Mouse (Mus musculus) small intestine, adult 2 months (tissue): ENCODE results near the gene Olfr279. TPM values are rescaled to one million over a fixed set of nuclear protein-coding genes. Genes with fewer than 3 reads are reported as not detected.
A peak's percentile ranks its signal among the peaks of the same experiment; 100 is the strongest.

Source experiments
- H3K27ac ChIP-seq: fragments of 200-500 bp; 2 replicates; pipeline ENCODE4 v1.5.1; 2012; ENCODE audit warnings: low read depth, low read length, control low read depth, inconsistent platforms; ENCODE audit not compliant: insufficient read depth
- H3K27me3 ChIP-seq: fragments of 200-500 bp; 2 replicates; pipeline ENCODE4 v1.6.1; 2012; ENCODE audit warnings: mild to moderate bottlenecking, moderate library complexity, low read length, inconsistent platforms; ENCODE audit not compliant: control insufficient read depth, insufficient read depth
- H3K36me3 ChIP-seq: fragments of 200-500 bp; 2 replicates; pipeline ENCODE4 v1.6.1; 2012; ENCODE audit warnings: mild to moderate bottlenecking, low read length, control low read depth, inconsistent platforms; ENCODE audit not compliant: control insufficient read depth, insufficient read depth
- H3K4me1 ChIP-seq: fragments of 200-500 bp; 2 replicates; pipeline ENCODE4 v1.6.1; 2012; ENCODE audit warnings: low read length, inconsistent platforms, mixed read lengths; ENCODE audit not compliant: control insufficient read depth, insufficient read depth, insufficient read length
- H3K4me3 ChIP-seq: fragments of 200-500 bp; 2 replicates; pipeline ENCODE4 v1.5.1; 2012; ENCODE audit warnings: low read depth, mild to moderate bottlenecking, control low read depth, inconsistent platforms, low read length, moderate library complexity
- CTCF ChIP-seq: fragments of 200-500 bp; IDR thresholded peaks from 2 replicates; pipeline ENCODE4 v1.5.1; 2012; ENCODE audit warnings: low read depth, mild to moderate bottlenecking, control low read depth, inconsistent platforms, low read length, moderate library complexity, mixed read lengths; ENCODE audit not compliant: insufficient replicate concordance, insufficient read length; ENCODE audit errors: extremely low read depth
- POLR2A ChIP-seq: fragments of 200-500 bp; IDR thresholded peaks from 2 replicates; pipeline ENCODE4 v1.6.1; 2012; ENCODE audit warnings: low read depth, mild to moderate bottlenecking, control low read depth, inconsistent platforms, low read length, moderate library complexity
- whole genome bisulfite sequencing: fragments of 180-500 bp; shearing (Covaris S2); methylation state at CpG from one replicate; pipeline ENCODE4 v1.1.7; 2018; 5-methylcytosine and 5-hydroxymethylcytosine counted together
- polyA plus RNA-seq: library from polyadenylated mRNA; depleted of rRNA; stranded (reverse); fragments of >200 nt; gene quantifications from 2 replicates; pipeline ENCODE4 v1.2.3, GENCODE M21; 2012

Gene Olfr279
- polyA plus RNA-seq, 1 experiment, result not detected

GRCm38 (mm10) chr15:98476281-98476680 is 15.9 kb upstream of the Olfr279 start:
- TF ChIP-seq POLR2A, result no peak
- no peak for TF ChIP-seq CTCF
- H3K36me3 ChIP-seq, result no peaks in the 10 kb centered on the region
- peaks cover 6% of the 10 kb centered on the region; the same call in 1 of the 2 replicates for H3K4me1 ChIP-seq
- no peak overlapping the region for H3K4me3 ChIP-seq
- WGBS, result 77% methylated on average over 5 of the region's 5 CpGs
- no peak overlapping the region for H3K27ac ChIP-seq
- no peaks in the 10 kb centered on the region for H3K27me3 ChIP-seq

GRCm38 (mm10) chr15:98479568-98480102 is 12.6 kb upstream of the Olfr279 start:
- no peak for TF ChIP-seq CTCF
- Histone ChIP-seq H3K27me3 (no peaks in the 10 kb centered on the region), H3K4me3 (no peak overlapping the region), H3K4me1 (peaks cover 14% of the 10 kb centered on the region; the same call in 1 of the 2 replicates), H3K36me3 (no peaks in the 10 kb centered on the region), H3K27ac (no peak overlapping the region)
- 78% methylated on average over 7 of the region's 7 CpGs for WGBS

- peaks cover 8% of the 10 kb centered on the region; the same call in 1 of the 2 replicates for H3K4me1 ChIP-seq
- H3K36me3 ChIP-seq, result no peaks in the 10 kb centered on the region
- H3K4me3 ChIP-seq, result no peak within 1 kb of the TSS
- H3K27me3 ChIP-seq, result no peaks in the 10 kb centered on the region
- 59% methylated on average over 3 of the region's 3 CpGs for WGBS
- no peak for TF ChIP-seq CTCF
- no peak for TF ChIP-seq POLR2A
- H3K27ac ChIP-seq, result peak within 1 kb of the TSS; percentile 15; the same call in 1 of the 2 replicates
Measured at GRCm38 (mm10) chr15:98482701-98483100, 9.5 kb upstream of the Olfr279 start, which contains the start of gene Lalba. Gene Lalba, minus strand, starts transcription at chr15:98482721.

- H3K4me1 ChIP-seq, result peaks cover 8% of the 10 kb centered on the region; the same call in 1 of the 2 replicates
- peak overlapping the region; percentile 25 for H3K27ac ChIP-seq
- no peak for TF ChIP-seq CTCF
- no peak for TF ChIP-seq POLR2A
- H3K4me3 ChIP-seq, result peak overlapping the region; percentile 40
- 35% methylated on average over 18 of the region's 18 CpGs for WGBS
- H3K36me3 ChIP-seq, result no peaks in the 10 kb centered on the region
- H3K27me3 ChIP-seq, result no peaks in the 10 kb centered on the region
Measured at GRCm38 (mm10) chr15:98483907-98484886, 8.0 kb upstream of the Olfr279 start.

- WGBS, result 88% methylated on average over 8 of the region's 8 CpGs
- Histone ChIP-seq H3K27ac (no peak overlapping the region), H3K4me1 (peaks cover 8% of the 10 kb centered on the region; the same call in 1 of the 2 replicates), H3K36me3 (no peaks in the 10 kb centered on the region), H3K4me3 (no peak overlapping the region), H3K27me3 (no peaks in the 10 kb centered on the region)
- no peak for TF ChIP-seq POLR2A
- TF ChIP-seq CTCF, result no peak
Measured at GRCm38 (mm10) chr15:98486433-98487021, 5.7 kb upstream of the Olfr279 start.

- 13% methylated on average over 2 of the region's 2 CpGs for WGBS
- TF ChIP-seq POLR2A (no peak), CTCF (no peak)
- Histone ChIP-seq H3K4me3 (no peak overlapping the region), H3K4me1 (no peaks in the 10 kb centered on the region), H3K36me3 (no peaks in the 10 kb centered on the region), H3K27ac (no peak overlapping the region), H3K27me3 (no peaks in the 10 kb centered on the region)
Measured at GRCm38 (mm10) chr15:98491332-98491731, 870 bp upstream of the Olfr279 start.
